Mouse (Mus musculus): ENCODE measurements at regions not wholly inside any gene's neighbourhood (a gene's known extent, or its start where the extent isn't known, plus 50 kb on each side); places are given as distances from the start of the nearest gene placed in this dataset.

DNA sequence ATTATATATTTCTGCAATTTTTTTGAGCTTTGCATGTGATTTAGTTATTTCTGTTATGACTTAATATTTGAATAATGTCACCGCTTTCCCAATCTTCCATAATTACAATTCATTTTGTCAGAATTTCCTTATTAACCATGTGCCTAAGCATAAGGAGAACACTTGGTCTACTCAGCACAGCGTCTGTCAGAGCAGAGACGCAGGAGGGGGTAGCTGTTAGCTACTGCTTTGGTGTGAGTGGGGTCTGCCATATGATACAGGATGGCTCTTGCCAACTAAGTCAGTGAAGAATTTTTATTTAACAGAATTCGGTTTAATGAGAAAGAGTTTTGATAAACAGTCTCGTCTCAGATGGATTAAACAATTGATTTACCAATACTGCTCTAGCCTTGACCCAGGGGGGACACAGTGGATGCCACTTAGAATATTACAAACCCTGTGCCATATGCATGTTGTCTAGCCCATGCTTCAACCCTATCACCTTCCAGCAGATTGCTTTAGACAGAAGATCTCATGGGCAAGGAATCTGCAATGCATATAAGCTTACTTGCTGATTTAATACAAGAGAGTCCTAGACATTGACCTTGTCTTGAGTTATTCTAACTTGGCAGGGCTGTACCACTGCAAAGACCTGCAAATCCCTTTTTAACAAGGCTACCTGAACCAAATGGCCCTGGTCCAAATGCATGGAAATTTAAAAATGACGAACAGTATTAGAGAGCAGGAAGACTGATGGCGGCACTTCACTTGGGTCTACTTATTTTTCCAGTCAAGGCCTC, 434.9 kb downstream of the Rnf144b start:
- intact Hi-C loops (cut with DNase I): no loop called here
- no peak for DNase-seq

DNA sequence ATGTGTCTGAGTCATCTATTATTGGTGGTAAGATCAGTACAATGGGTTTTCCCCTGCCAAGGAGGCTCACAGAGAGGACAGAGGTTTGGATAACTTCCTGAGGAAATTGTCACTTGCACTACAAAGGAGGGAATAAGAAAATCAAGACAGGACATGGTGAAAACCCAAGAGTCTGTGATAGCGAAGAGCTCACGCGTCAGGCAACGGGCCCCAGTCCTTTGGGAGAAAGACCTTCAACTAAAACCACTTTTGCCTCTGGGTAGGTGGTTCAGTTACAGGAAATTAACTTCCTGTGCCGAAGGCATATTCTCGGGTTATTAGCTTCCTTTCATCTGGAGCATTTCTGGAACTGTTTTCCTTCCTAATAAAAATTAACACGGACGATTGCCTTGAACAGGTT, 440.4 kb downstream of the Rnf144b start:
- DNase-seq: no peak
- intact Hi-C loops (cut with DNase I): no loop called here

DNA sequence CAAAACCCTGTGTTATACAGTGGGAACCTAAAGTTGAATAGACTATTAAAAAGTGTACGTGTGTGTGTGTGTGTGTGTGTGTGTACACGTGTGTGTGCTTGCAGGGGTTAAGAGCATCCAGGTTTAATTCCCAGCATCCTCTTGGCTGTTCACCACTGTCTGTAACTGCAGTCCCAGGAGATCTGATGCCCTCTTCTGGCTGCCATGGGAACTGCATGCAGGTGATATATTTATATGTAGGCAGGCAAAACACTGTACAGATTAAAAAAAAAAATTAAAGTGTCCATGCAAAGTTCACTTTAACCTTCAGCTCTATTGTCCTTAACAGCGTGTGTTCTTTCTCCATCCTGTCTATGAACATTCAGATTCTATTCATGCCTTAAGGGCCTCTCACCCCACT, 454.1 kb downstream of the Rnf144b start:
- intact Hi-C loops (cut with DNase I): no loop called here
- no peak for DNase-seq

DNA sequence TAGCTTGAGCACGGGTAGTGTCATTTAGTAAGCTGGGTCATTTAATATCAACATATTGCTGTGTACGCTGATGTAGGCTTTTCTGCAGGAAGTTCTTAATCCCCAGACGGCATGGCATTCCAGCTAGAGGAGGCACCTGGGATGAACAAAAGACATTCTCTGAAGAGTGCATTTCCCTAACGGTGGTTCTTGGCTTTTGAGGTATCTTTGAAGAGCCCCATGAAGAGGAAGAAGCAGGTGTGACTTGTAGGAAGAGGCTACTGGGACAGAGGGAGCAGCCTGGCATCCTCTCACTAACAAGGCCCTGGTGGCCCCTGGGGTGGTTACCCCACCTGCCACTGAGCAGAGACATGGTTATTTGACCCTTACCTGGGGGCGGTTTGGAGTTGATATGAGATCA, 457.7 kb downstream of the Rnf144b start:
- intact Hi-C loops (cut with DNase I): no loop called here
- no peak for DNase-seq

- intact Hi-C loops (cut with DNase I): no loop called here
- no peak for DNase-seq
Measured at GRCm38 (mm10) chr13:47585158-47585557, 462.7 kb downstream of the Rnf144b start.

DNA sequence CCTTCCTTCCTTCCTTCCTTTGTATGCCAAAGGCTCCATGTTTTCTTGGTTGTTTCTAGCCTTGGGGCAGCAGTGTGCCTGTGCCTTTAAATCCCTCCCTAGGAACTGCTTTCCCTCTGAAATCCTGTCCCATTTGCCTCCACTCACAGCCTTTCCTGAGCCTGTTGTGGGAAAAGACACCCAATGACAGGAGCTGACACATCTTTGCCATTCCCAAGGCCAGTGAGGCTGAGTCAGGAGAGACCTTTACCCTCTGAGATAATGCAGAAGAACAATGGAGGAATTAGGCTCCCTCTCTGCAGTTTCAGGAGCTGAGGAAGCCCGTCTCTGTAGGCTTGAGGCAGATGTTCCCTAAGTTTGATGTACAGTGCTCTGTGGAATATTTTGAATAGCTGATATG, 480.2 kb downstream of the Rnf144b start:
- intact Hi-C loops (cut with DNase I): no loop called here

GRCm38 (mm10) chr13:47611439-47611838, 489.0 kb downstream of the Rnf144b start:
- DNase-seq: no peak

More for the DNA sequence above, 480.2 kb downstream of the Rnf144b start:
- no peak for DNase-seq

DNA sequence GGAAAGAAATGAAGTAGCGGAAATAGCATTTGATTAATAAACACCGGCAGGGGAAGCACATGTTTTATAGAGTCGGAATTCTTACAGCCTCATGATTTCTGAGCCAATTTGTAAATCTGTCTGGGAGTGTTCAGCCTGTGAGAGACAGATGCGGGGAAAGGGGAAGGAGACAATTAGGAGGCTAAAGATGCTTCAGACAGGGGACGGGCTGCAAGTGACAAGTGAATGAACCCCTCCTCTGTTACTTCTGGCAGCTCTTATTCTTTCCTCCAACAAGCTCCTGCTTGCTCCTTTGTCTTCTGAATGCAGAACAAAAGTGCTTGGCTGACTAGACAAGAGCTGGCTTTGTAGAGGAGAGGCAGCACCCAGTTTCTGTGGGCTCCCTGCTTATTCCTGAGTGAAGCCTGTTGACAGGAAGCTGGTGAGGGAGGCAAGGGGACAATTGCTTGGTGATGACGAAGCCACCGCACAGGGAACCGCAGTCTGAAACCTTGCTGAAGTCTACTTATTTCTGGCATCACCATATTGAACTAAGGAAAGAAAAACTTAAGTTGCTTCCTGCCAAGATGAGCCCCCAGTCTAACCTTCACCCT, 514.2 kb downstream of the Rnf144b start:
- DNase-seq: no peak

More at GRCm38 (mm10) chr13:47611439-47611838, 489.0 kb downstream of the Rnf144b start:
- intact Hi-C loops (cut with DNase I): no loop called here

GRCm38 (mm10) chr13:47642341-47642740, 519.9 kb downstream of the Rnf144b start:
- DNase-seq: no peak
- intact Hi-C loops (cut with DNase I): no loop called here

More for the DNA sequence above, 514.2 kb downstream of the Rnf144b start:
- intact Hi-C loops (cut with DNase I): no loop called here

DNA sequence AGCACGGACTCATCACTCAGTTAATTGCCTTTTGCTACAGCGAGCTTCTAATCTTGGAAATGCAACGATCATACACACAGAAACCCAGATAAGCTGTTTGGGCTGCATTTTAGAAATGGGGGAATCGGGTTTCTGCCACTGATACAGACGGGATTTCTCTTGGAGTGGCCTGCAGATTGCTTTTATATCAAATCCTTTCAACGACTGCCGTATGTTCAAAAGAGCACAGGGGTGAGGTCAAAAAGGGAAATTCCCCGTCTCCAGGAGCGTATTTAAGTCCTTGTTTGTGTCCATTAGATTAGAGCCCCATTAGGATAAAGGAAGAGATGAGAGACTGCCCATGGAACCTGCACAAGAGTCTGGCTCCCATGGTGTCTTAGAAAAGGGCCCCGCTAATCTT, 522.6 kb downstream of the Rnf144b start:
- intact Hi-C loops (cut with DNase I): no loop called here
- no peak for DNase-seq

DNA sequence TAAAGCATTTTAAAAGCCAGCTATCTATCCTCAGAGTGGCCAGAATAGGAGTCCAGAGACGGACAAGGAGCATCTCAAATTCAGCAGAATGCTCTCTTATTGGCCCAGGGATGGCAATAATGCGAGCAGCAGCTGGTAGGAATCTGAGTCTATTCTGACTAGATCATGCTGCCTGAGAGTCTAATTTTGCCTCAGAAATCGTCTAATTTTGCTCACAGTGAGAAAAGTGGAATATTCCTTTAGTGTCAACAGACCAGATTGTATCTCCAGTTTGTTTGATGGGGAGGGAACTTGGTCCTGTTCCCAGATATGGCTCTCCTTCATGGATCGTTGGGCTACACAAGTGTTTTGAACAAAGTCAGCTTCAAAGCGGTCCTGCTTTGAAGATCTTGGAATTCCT, 525.2 kb downstream of the Rnf144b start:
- intact Hi-C loops (cut with DNase I): no loop called here
- DNase-seq: no peak

DNA sequence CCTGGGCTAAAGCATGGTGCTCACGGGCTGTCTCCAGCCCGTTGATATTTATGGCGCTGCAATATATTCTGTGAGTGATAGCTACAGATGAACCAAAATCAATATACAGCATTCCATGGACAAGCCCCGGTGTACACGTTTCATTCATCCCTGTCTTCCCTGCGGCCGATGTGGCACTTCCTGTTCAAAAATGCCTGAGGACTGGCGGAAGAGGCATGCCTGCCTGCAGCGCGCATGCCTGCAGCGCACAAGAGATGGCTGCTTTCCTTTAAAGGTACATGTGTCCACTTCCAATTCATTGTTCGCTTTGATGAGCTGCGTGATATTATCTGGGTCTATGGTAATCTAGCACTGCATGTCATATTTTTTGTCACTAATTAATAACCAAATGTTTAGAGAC, 527.6 kb downstream of the Rnf144b start:
- intact Hi-C loops (cut with DNase I): no loop called here
- no peak for DNase-seq

DNA sequence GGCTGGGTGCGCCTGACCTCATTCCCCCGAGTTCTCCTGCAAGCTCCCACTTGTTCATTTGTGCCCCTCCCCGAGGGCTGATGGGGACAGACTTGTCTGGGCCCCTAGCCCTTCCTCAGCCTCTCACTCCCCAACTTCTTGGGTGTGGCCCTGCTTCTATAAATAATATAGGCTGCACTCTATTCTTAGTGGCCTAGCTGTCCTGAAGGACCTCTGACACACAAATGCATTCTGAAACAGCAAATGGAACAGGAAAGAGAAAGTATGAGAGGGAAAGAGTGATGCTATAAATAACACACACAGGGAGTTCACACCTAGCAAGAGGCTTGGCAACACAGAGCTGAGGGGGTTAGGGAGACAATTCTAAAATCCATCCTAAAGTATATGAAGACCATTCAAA, 544.0 kb downstream of the Rnf144b start:
- intact Hi-C loops (cut with DNase I): no loop called here
- no peak for DNase-seq

DNA sequence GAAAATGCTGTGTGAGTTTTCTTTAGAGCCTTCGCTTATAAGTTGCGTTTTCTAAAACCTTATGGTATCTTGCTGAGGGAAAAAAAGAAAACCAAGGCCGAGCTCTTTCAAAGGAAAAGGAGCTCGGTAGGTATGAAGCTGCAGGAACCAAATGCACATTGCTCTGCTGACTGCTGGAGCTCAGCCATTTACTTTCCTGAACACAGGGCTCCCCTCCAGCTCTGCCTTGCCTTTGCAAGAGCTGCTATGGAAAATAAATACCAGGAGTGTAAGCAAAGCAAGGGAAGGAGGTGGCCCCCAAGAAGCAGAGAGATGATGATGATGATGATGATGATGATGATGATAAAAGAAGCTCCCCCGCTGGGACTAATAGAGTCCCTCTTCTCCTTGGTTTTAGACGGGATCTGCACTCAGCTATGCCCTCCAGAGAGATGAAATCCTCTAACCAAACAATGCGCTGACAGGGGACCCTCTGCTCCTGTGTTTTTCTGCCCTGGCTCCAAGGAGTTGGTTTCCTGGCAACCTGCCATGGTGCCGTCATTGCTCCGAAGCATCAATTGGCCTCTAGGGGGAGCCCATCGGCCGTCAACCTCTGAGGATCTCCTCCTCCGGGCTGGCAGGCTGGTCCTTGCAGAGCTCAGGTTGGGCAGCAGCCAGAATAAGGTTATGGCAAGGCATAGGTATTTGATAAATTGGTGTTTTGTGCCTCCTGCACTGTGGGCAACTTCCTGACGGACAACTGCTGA, 544.7 kb downstream of the Rnf144b start:
- DNase-seq: peak; percentile 97
- intact Hi-C loops (cut with DNase I): no loop called here

DNA sequence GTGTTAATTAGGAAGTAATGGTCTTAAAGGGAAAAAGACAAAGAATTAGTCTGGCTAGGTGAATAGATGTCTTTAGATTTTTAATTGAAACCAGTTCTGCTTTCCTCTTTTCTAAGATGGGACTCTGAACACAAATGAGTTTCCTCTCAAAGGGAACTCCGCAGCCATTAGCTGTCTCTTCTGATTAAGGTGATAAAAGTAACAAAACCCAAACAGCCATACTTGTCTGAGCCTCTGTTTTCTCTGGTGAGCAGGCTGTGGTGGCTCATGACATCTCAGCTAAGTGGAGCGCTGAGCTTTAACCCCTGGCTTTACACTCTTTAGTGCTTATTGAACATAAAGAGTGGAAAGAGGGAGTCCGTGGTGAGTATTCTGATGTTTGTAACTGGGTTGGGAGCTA, 565.7 kb downstream of the Rnf144b start:
- no peak for DNase-seq
- intact Hi-C loops (cut with DNase I): no loop called here

DNA sequence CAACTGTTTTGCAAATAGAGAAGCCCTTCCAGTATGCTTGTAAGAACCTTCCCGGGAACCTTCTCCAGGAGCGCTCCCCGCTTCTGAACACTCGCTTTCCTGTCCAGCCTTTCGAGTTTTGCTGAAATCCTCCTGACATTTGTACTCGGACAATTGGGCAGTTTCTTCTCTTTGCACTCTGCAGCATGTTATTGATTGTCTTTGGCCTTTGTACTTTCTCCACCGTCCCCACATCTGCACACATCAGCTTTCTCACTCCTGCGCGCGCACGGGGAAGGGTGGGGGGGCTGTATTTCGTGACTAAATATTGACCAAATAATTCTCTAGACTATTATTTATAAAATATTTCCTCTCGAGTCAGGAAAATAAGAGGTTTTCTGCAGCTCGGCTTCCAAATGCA, 567.2 kb upstream of the Id4 start:
- intact Hi-C loops (cut with DNase I): no loop called here

DNA sequence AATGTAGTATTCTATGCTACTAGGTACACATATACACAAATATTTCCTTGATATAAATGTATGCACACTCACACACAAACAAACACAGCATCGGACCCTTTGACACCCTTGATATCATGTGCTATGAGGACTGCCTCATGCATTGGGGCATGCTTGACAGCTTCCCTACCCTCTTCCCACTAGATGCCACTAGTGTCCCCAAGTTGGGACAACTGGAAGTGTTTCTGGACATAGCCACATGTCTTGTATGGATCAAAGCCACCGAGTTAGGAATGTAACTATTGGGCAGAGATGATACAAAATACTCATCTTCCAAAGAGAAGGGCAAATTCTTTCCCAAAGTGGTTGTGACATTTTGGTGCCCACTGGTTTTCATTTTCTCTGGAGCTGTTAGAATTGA, 565.2 kb upstream of the Id4 start:
- intact Hi-C loops (cut with DNase I): no loop called here
- DNase-seq: no peak

More for the DNA sequence above, 567.2 kb upstream of the Id4 start:
- DNase-seq: no peak

- no peak for DNase-seq
- intact Hi-C loops (cut with DNase I): no loop called here
Measured at GRCm38 (mm10) chr13:47700556-47700955, 560.5 kb upstream of the Id4 start.

- peak; percentile 62 for DNase-seq
- intact Hi-C loops (cut with DNase I): no loop called here
Measured at GRCm38 (mm10) chr13:47707961-47708609, 552.9 kb upstream of the Id4 start.

- intact Hi-C loops (cut with DNase I): no loop called here
- no peak for DNase-seq
Measured at GRCm38 (mm10) chr13:47709323-47709722, 551.7 kb upstream of the Id4 start.

- no peak for DNase-seq
- intact Hi-C loops (cut with DNase I): no loop called here
Measured at GRCm38 (mm10) chr13:47712507-47712906, 548.5 kb upstream of the Id4 start.
